Comparison of ENCODE assay signal across 18 mouse cellular contexts in genomic region chr2:4591647-4592046, GRCm38 (mm10).
"Had no signal": no experiment of that assay in that cellular context is flagged by ENCODE, and none has a peak within 500 bp of the region (broad histone marks: within the 10 kb centered on the region; RNA-seq: fewer than 3 reads in every experiment).

No protein-coding gene starts in this region.

- H3K4me3 ChIP-seq: layer of hippocampus, adult 2 months; limb, embryonic 10.5 days; limb, embryonic 13.5 days; liver, embryonic 13.5 days; megakaryocyte, embryonic 14.5 days; midbrain, embryonic 10.5 days; midbrain, embryonic 13.5 days; myocyte had no signal

- H3K4me2 ChIP-seq: limb, embryonic 13.5 days; liver, embryonic 13.5 days; lung, embryonic 14.5 days; midbrain, embryonic 13.5 days had no signal

- H3K27me3 ChIP-seq: limb, embryonic 13.5 days; liver, embryonic 13.5 days; megakaryocyte, embryonic 14.5 days; midbrain, embryonic 13.5 days had no signal

- ATAC-seq: lung, postnatal 0 days; midbrain, embryonic 13.5 days; midbrain, embryonic 16.5 days had no signal

- DNase-seq: layer of hippocampus, adult 9-11 months; liver; liver, embryonic 13.5 days; lung, embryonic 14.5 days; thymus, adult 2 months; thymus, postnatal 14 days; thymus, postnatal 4 days had no signal

- H3K27ac ChIP-seq: kidney, postnatal 0 days; layer of hippocampus, adult 2 months; limb, embryonic 10.5 days; limb, embryonic 13.5 days; liver, embryonic 13.5 days; midbrain, embryonic 10.5 days; midbrain, embryonic 13.5 days; stomach, postnatal 0 days had no signal

- H3K4me1 ChIP-seq: midbrain, embryonic 13.5 days had no signal

- H3K9ac ChIP-seq: limb, embryonic 13.5 days; liver, embryonic 13.5 days; lung, embryonic 14.5 days; midbrain, embryonic 13.5 days had no signal

- H3K9me3 ChIP-seq: limb, embryonic 10.5 days; limb, embryonic 13.5 days; liver, embryonic 13.5 days; megakaryocyte, embryonic 14.5 days; midbrain, embryonic 10.5 days; midbrain, embryonic 13.5 days had no signal
